Mouse (Mus musculus) lung, embryonic 14.5 days (tissue): ENCODE data around the gene Rasgef1a. TPM values are rescaled to one million over a fixed set of nuclear protein-coding genes. Genes with fewer than 3 reads are reported as not detected.

Source experiments
- ATAC-seq: fragments of 200-750 bp; cut with Nextera tagmentation; 2 replicates; pipeline ENCODE4 v1.8.0; 2017; ENCODE audit warnings: mild to moderate bottlenecking, moderate TSS enrichment, moderate library complexity; ENCODE audit not compliant: insufficient read depth
- DNase-seq: peaks from one replicate; pipeline ENCODE4 v3.0.0-alpha.2; 2015
- H3K27ac ChIP-seq: fragments of 300-500 bp; sonication (generic); 2 replicates; pipeline ENCODE4 v1.5.1; 2014; ENCODE audit warnings: low read depth, mild to moderate bottlenecking, moderate library complexity
- H3K27me3 ChIP-seq: fragments of 300-500 bp; sonication (generic); 2 replicates; pipeline ENCODE4 v1.6.1; 2014; ENCODE audit warnings: low read length, control low read depth; ENCODE audit not compliant: insufficient read depth
- H3K36me3 ChIP-seq: fragments of 300-500 bp; sonication (generic); 2 replicates; pipeline ENCODE4 v1.6.1; 2014; ENCODE audit warnings: control low read depth; ENCODE audit not compliant: insufficient read depth
- H3K4me1 ChIP-seq: fragments of 300-500 bp; sonication (generic); 2 replicates; pipeline ENCODE4 v1.6.1; 2014; ENCODE audit warnings: antibody characterized with exemption, control low read depth; ENCODE audit not compliant: insufficient read depth
- H3K4me2 ChIP-seq: fragments of 300-500 bp; sonication (generic); 2 replicates; pipeline ENCODE4 v1.6.1; 2014; ENCODE audit warnings: mild to moderate bottlenecking
- H3K4me3 ChIP-seq: fragments of 300-500 bp; sonication (generic); 2 replicates; pipeline ENCODE4 v1.5.1; 2014; ENCODE audit warnings: low read depth, low read length
- H3K9ac ChIP-seq: fragments of 300-500 bp; sonication (generic); 2 replicates; pipeline ENCODE4 v1.6.1; 2014
- H3K9me3 ChIP-seq: fragments of 300-500 bp; sonication (generic); 2 replicates; pipeline ENCODE4 v1.6.1; 2016; ENCODE audit warnings: low read depth, low read length, control low read depth
- CTCF ChIP-seq: IDR thresholded peaks from 2 replicates; pipeline ENCODE4 v1.5.1; 2016; ENCODE audit warnings: antibody characterized with exemption, low read depth
- WGBS: fragments of 180-500 bp; shearing (Covaris S2); extraction: QIAGEN DNeasy Blood & Tissue Kit; methylation state at CpG from one replicate; pipeline ENCODE4 v1.1.7; 2014; 5-methylcytosine and 5-hydroxymethylcytosine counted together
- polyA plus RNA-seq: library from polyadenylated mRNA; unstranded; fragments of >200 nt; fragmentation: Nextera tagmentation; extraction: Ambion mirVana; gene quantifications from 2 replicates; pipeline ENCODE4 v1.2.1, GENCODE M21; 2014

The Rasgef1a gene
- polyA plus RNA-seq, 1 experiment from 2014 or later, result 1.1 TPM

DNA sequence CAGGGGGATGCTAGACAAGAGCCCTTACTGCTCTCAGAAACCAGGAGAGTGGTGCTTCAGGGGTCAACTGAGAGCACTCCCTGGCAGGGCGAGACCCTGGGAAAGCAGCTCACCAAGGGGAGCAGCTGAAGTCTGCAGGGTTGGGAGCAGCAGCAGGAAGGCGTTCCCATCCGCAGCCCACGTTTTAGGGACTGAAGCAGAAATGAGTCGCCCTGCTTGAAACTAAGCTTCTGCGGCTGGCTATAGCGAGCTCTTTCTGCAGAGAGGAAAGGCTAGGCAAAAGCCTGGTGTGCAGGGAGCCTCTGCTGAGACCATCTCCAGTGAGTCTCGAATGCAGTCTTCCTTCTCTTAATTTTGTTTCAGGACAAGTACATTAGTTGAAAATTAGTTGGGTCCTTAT is 19.3 kb upstream of the Rasgef1a start:
- ATAC-seq, result no peak
- no peak overlapping the region for H3K27ac ChIP-seq

DNA sequence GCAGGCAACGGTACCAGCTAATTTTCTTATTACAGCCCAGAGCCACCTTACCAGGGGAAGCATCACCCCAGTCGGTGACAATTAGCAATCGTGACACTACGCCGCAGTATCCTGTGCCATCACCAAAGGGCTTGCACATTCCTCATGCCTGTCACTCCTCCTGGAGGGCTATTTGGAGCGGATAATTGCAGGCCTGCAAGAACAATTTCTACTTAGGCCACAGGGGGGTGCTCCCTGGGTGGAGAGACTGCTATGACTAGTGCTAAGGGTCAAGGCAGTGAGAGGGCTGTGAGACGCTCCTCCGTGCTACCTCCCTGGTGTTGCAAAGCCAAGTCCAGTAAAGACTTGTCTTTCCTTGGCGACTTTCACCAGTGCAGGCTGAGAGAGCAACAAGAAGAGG is 16.1 kb upstream of the Rasgef1a start:
- WGBS, result 52% methylated on average over 9 of the region's 9 CpGs
- H3K4me2 ChIP-seq, result no peak overlapping the region
- ATAC-seq (no peak), DNase-seq (peak; percentile 30)
- H3K9me3 ChIP-seq, result no peaks in the 10 kb centered on the region
- H3K9ac ChIP-seq, result no peak overlapping the region
- no peak overlapping the region for H3K27ac ChIP-seq
- 0 out of 2 replicates have a peak, but pooled peaks cover 3% of the 10 kb centered on the region for H3K27me3 ChIP-seq
- no peak overlapping the region for H3K4me3 ChIP-seq
- peak; percentile 33 for TF ChIP-seq CTCF
- H3K36me3 ChIP-seq, result no peaks in the 10 kb centered on the region
- no peaks in the 10 kb centered on the region for H3K4me1 ChIP-seq

More for the DNA sequence above, 19.3 kb upstream of the Rasgef1a start:
- WGBS, result 52% methylated on average over 8 of the region's 8 CpGs
- H3K4me3 ChIP-seq, result no peak overlapping the region
- H3K9me3 ChIP-seq, result no peaks in the 10 kb centered on the region
- DNase-seq, result no peak
- no peak overlapping the region for H3K4me2 ChIP-seq
- H3K36me3 ChIP-seq, result no peaks in the 10 kb centered on the region
- H3K27me3 ChIP-seq, result 0 out of 2 replicates have a peak, but pooled peaks cover 3% of the 10 kb centered on the region
- no peak for TF ChIP-seq CTCF
- no peaks in the 10 kb centered on the region for H3K4me1 ChIP-seq
- no peak overlapping the region for H3K9ac ChIP-seq

DNA sequence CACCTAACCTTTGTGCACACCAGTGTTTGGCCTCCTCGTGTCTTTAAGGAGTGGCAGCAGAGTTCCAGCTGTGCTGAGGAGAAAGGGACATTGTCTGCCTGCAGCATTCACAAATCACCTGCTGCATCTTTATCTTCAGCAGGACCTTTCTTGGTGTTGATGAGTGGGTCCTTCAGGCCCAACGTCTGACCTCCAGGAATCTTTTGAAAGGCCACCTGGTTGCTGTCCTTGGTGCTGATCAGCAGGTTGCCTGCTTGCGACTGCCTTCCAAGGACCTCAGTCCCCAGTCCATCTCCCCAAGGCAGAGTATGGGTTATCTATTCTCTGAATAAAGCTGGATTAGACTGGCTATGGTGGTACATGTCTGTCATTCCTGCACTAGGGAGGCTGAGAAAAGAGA is 10.0 kb upstream of the Rasgef1a start:
- ATAC-seq, result no peak
- TF ChIP-seq CTCF, result no peak
- Histone ChIP-seq H3K27me3 (0 out of 2 replicates have a peak, but pooled peaks cover 3% of the 10 kb centered on the region), H3K4me3 (no peak overlapping the region), H3K9me3 (no peaks in the 10 kb centered on the region), H3K27ac (no peak overlapping the region), H3K9ac (no peak overlapping the region), H3K4me1 (no peaks in the 10 kb centered on the region), H3K36me3 (no peaks in the 10 kb centered on the region), H3K4me2 (no peak overlapping the region)
- DNase-seq, result peak; percentile 68
- WGBS, result 8% methylated on average over 3 of the region's 3 CpGs

DNA sequence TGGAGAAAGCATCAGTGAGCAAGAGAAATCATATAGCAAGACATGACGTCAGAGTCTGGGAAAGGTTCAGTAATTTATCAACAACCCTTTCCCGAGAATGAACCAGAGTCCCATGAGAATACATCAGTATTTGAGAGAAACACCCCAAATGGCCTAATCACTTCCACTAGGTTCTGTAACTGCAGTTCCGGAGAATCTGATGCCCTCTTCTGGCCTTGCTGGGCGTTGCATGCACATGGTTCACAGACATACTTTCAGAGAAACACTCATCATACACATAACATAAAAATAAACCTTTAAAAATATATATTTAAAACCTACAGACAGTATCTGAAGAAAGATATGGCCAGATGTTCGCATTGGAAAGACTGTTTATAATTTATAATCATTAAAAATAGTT is 3.9 kb upstream of the Rasgef1a start:
- 43% methylated on average over 5 of the region's 5 CpGs for WGBS
- Histone ChIP-seq H3K36me3 (no peaks in the 10 kb centered on the region), H3K9me3 (no peaks in the 10 kb centered on the region), H3K9ac (no peak overlapping the region), H3K27ac (no peak overlapping the region), H3K27me3 (peaks cover 22% of the 10 kb centered on the region), H3K4me2 (no peak overlapping the region), H3K4me1 (no peaks in the 10 kb centered on the region), H3K4me3 (no peak overlapping the region)
- ATAC-seq, result no peak
- TF ChIP-seq CTCF, result peak; percentile 56
- peak; percentile 51 for DNase-seq

DNA sequence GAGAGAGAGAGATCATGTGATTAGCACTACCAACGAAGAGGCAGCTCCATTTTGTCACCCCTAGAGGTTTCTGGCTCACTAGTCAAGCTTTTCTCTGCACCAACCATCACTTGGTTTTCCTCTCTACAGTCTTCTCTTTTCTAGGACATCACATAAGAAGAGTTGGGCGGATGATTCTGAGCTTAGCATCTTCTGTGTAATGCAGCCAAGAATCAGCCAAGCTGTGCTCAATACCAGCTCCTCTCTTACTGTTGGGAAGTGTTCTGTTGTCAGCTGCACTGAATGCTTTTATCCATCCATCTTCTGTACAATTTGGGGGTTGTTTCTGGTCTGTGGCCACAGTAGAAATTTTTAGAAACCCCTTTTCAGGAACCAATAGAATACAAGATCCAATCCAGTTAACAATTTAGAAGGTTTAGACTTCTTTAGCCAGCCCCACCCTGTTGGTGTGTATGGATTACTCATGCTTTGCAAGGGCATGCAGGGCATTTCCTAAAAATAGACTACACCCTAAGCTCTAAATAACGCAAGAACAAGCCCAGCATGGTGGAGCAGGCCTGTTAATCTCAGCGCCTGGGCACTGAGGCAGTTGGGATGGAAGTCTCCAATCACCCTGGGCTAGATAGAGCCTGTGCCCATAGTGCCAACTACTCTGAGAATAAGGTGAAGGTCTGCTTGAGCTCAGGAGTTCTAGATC is 3.2 kb upstream of the Rasgef1a start:
- H3K4me1 ChIP-seq, result no peaks in the 10 kb centered on the region
- no peak overlapping the region for H3K9ac ChIP-seq
- H3K36me3 ChIP-seq, result no peaks in the 10 kb centered on the region
- H3K27me3 ChIP-seq, result peaks cover 27% of the 10 kb centered on the region
- no peak for DNase-seq
- H3K27ac ChIP-seq, result no peak overlapping the region
- 60% methylated on average over 4 of the region's 4 CpGs for WGBS
- H3K9me3 ChIP-seq, result no peaks in the 10 kb centered on the region
- no peak overlapping the region for H3K4me2 ChIP-seq
- no peak for TF ChIP-seq CTCF
- no peak overlapping the region for H3K4me3 ChIP-seq
- no peak for ATAC-seq

DNA sequence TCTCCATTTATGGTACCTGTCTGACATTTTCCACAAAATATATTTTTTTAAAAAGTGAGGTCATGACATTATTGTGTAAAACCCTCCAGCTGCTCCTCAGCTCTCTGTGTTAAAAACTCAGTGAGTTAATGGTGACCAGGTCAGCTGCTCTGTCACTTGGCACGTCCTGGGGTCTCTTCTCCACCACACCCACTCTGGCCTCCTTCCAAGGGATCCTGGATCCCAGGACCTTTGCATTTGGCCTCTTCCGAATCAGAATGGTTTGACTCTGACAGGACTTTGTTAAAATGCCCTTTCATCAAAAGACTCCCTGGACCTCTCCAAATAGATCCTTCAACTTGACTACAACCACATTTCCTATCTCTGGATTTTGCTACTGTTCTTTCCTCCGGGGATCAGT is 982 bp upstream of the Rasgef1a start:
- DNase-seq, result no peak
- H3K4me1 ChIP-seq, result no peaks in the 10 kb centered on the region
- H3K9ac ChIP-seq, result no peak overlapping the region
- H3K27me3 ChIP-seq, result peaks cover 34% of the 10 kb centered on the region
- no peak overlapping the region for H3K4me3 ChIP-seq
- no peak for TF ChIP-seq CTCF
- no peaks in the 10 kb centered on the region for H3K36me3 ChIP-seq
- no peaks in the 10 kb centered on the region for H3K9me3 ChIP-seq
- H3K4me2 ChIP-seq, result no peak overlapping the region
- WGBS, result 40% methylated on average over 3 of the region's 3 CpGs
- no peak for ATAC-seq
- no peak overlapping the region for H3K27ac ChIP-seq

DNA sequence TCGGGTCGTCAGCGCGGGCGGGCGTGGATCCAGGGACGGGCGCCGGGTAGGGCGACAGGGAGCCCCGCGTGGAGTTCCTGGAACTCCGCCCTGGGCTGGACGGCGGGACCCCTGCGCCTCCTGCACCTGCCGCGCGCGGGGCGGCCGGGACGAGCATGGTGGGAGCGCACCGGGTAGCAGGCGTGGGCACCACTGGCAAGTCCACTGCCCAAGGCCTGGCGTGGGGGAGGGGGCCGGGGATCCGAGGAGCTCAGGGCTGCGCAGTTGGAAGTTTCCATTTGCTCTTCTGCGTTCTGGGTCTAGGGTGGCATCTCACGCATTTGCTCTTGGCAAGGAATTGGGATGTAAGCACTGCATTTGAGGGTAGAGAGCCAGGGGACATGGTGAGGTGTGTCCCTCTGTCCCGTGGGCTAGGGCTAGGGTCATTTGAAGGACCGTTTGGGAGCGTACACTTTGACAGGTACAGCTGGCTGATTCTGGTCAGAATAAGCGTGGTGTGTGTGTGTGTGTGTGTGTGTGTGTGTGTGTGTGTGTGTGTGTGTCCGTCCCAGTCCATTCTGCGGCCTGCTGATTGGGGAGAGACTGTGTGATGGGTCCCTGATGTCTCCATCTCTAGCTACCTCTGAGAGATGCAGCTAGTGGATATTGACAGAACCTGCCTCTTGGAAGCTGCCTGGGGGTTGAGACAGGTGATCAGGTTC is 528 bp downstream of the Rasgef1a start:
- DNase-seq (no peak), ATAC-seq (peak; percentile 31; the same call in 1 of the 2 replicates)
- Histone ChIP-seq H3K4me2 (peak overlapping the region; percentile 78), H3K27ac (no peak overlapping the region), H3K4me3 (peak overlapping the region; percentile 37), H3K9ac (0 out of 2 replicates have a peak overlapping the region, but pooled peaks have one; percentile 36), H3K4me1 (no peaks in the 10 kb centered on the region), H3K27me3 (peaks cover 34% of the 10 kb centered on the region), H3K9me3 (no peaks in the 10 kb centered on the region), H3K36me3 (no peaks in the 10 kb centered on the region)
- no peak for TF ChIP-seq CTCF
- 12% methylated on average over 38 of the region's 38 CpGs for WGBS
